Mouse (Mus musculus): Measurements from ENCODE around the gene Ddx24. TPM values are rescaled to one million over a fixed set of nuclear protein-coding genes. Genes with fewer than 3 reads are reported as not detected.
A peak's percentile ranks its signal among the peaks of the same experiment; 100 is the strongest.

Ddx24 gene
- total and polyA plus RNA-seq, 2 experiments = 19.0 to 22.8 TPM

DNA sequence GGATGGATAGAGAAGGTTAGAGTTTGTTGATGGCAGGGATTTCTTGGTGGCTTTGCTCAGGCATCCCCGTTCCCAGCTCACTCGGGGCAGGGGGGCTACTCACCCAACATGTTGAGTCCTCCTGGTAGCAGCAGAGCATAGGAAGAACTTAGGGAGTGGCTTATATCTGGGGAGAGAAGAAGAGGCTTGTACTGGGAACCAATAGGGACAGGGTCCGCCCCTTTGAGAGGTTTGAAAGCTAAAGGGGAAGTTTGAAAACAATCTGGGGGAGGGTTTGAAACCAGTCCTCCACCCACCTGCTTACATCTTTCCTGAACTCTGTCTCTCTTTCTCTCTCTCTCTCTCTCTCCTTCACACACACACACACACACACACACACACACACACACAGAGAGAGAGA lies 17.9 kb upstream of the Ddx24 start, which contains the start of gene Ifi27l2a:
TSS of gene Ifi27l2a (minus strand) at position 157 of the 400 bp plus-strand sequence.
- H3K27me3 ChIP-seq (ENCODE audit: control insufficient read depth, insufficient read depth, low read length) = no peaks in the 10 kb centered on the region
- peaks cover 5% of the 10 kb centered on the region; the same call in 1 of the 2 replicates for H3K36me3 ChIP-seq (ENCODE audit: control insufficient read depth, insufficient read depth, low read length)
- peak within 1 kb of the TSS; percentile 55 for H3K9ac ChIP-seq (ENCODE audit: low read depth, low read length)
- DNase-seq (ENCODE audit: extremely low read depth, low read depth, low spot score) = peak; percentile 17
- 53% methylated on average over 3 of the region's 3 CpGs for WGBS
- H3K27ac ChIP-seq (replicated peaks; ENCODE audit: insufficient read depth, low read depth, low read length) = no peak within 1 kb of the TSS
- H3K79me2 ChIP-seq (ENCODE audit: control insufficient read depth, insufficient read depth, low read length) = no peaks in the 10 kb centered on the region
- TF ChIP-seq CTCF (IDR thresholded peaks at IDR 0.05; ENCODE audit: low read depth, low read length) (no peak), POLR2A (IDR thresholded peaks at IDR 0.05; ENCODE audit: extremely low read depth, insufficient read depth, low read length) (no peak)
- peak within 1 kb of the TSS; percentile 42 for H3K4me3 ChIP-seq (ENCODE audit: insufficient read depth, low read depth, low read length)
- H3K4me1 ChIP-seq (ENCODE audit: control insufficient read depth, insufficient read depth, low read length) = peaks cover 2% of the 10 kb centered on the region; the same call in 1 of the 2 replicates

DNA sequence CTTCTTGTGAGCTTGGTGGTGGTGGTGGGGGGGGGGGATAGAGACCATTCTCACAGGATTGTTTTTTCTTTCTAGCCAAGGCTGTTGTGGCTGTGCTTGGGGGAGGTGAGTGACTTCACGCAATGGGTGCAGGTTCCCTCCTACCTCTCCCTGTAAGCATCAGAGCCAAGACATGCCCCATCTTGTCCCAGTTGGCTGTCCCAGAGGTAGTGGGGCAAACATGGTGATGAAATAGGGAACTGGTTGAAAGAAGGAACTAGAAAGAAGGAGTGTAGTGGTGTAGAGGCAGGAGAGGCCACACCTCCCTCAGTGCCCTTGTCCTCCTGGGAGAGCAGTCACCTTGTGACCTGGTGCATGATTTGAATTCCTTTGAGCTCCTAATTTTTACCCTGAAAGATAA lies 12.0 kb upstream of the Ddx24 start:
- TF ChIP-seq POLR2A (IDR thresholded peaks at IDR 0.05; ENCODE audit: extremely low read depth, insufficient read depth, low read length) (no peak), CTCF (IDR thresholded peaks at IDR 0.05; ENCODE audit: low read depth, low read length) (no peak)
- Histone ChIP-seq H3K27ac (replicated peaks; ENCODE audit: insufficient read depth, low read depth, low read length) (no peak overlapping the region), H3K27me3 (ENCODE audit: control insufficient read depth, insufficient read depth, low read length) (no peaks in the 10 kb centered on the region), H3K79me2 (ENCODE audit: control insufficient read depth, insufficient read depth, low read length) (no peaks in the 10 kb centered on the region), H3K4me1 (ENCODE audit: control insufficient read depth, insufficient read depth, low read length) (peaks cover 4% of the 10 kb centered on the region; the same call in 1 of the 2 replicates), H3K36me3 (ENCODE audit: control insufficient read depth, insufficient read depth, low read length) (peaks cover 8% of the 10 kb centered on the region; the same call in 1 of the 2 replicates), H3K4me3 (ENCODE audit: insufficient read depth, low read depth, low read length) (no peak overlapping the region), H3K9ac (ENCODE audit: low read depth, low read length) (no peak overlapping the region)
- peak; percentile 34 for DNase-seq (ENCODE audit: extremely low read depth, low read depth, low spot score)
- 85% methylated on average over 1 of the region's 1 CpGs for WGBS

- H3K9ac ChIP-seq (ENCODE audit: low read depth, low read length) = peak overlapping the region; percentile 78
- no peaks in the 10 kb centered on the region for H3K27me3 ChIP-seq (ENCODE audit: control insufficient read depth, insufficient read depth, low read length)
- H3K4me1 ChIP-seq (ENCODE audit: control insufficient read depth, insufficient read depth, low read length) = 0 out of 2 replicates have a peak, but pooled peaks cover 2% of the 10 kb centered on the region
- peak overlapping the region; percentile 44 for H3K4me3 ChIP-seq (ENCODE audit: insufficient read depth, low read depth, low read length)
- peaks cover 5% of the 10 kb centered on the region; the same call in 1 of the 2 replicates for H3K36me3 ChIP-seq (ENCODE audit: control insufficient read depth, insufficient read depth, low read length)
- peak overlapping the region; percentile 94 for H3K27ac ChIP-seq (replicated peaks; ENCODE audit: insufficient read depth, low read depth, low read length)
- TF ChIP-seq POLR2A (IDR thresholded peaks at IDR 0.05; ENCODE audit: extremely low read depth, insufficient read depth, low read length) = no peak
- no peak for TF ChIP-seq CTCF (IDR thresholded peaks at IDR 0.05; ENCODE audit: low read depth, low read length)
- DNase-seq (ENCODE audit: extremely low read depth, low read depth, low spot score) = no peak
- H3K79me2 ChIP-seq (ENCODE audit: control insufficient read depth, insufficient read depth, low read length) = no peaks in the 10 kb centered on the region
Observed at GRCm38 (mm10) chr12:103434861-103435260, 9.2 kb upstream of the Ddx24 start.

GRCm38 (mm10) chr12:103433986-103434731 lies 8.5 kb upstream of the Ddx24 start, which contains the start of gene Ifi27:
TSS of gene Ifi27 (plus strand) at chr12:103434211.
- Histone ChIP-seq H3K9ac (ENCODE audit: low read depth, low read length) (peak within 1 kb of the TSS; percentile 78), H3K36me3 (ENCODE audit: control insufficient read depth, insufficient read depth, low read length) (peaks cover 5% of the 10 kb centered on the region; the same call in 1 of the 2 replicates), H3K4me1 (ENCODE audit: control insufficient read depth, insufficient read depth, low read length) (0 out of 2 replicates have a peak, but pooled peaks cover 2% of the 10 kb centered on the region), H3K79me2 (ENCODE audit: control insufficient read depth, insufficient read depth, low read length) (no peaks in the 10 kb centered on the region), H3K27ac (replicated peaks; ENCODE audit: insufficient read depth, low read depth, low read length) (peak within 1 kb of the TSS; percentile 94), H3K4me3 (ENCODE audit: insufficient read depth, low read depth, low read length) (peak within 1 kb of the TSS; percentile 44), H3K27me3 (ENCODE audit: control insufficient read depth, insufficient read depth, low read length) (no peaks in the 10 kb centered on the region)
- WGBS = 53% methylated on average over 8 of the region's 8 CpGs
- TF ChIP-seq CTCF (IDR thresholded peaks at IDR 0.05; ENCODE audit: low read depth, low read length) = no peak
- no peak for TF ChIP-seq POLR2A (IDR thresholded peaks at IDR 0.05; ENCODE audit: extremely low read depth, insufficient read depth, low read length)
- DNase-seq (ENCODE audit: extremely low read depth, low read depth, low spot score) = peak; percentile 87

- TF ChIP-seq POLR2A (IDR thresholded peaks at IDR 0.05; ENCODE audit: extremely low read depth, insufficient read depth, low read length) (no peak), CTCF (IDR thresholded peaks at IDR 0.05; ENCODE audit: low read depth, low read length) (no peak)
- peak; percentile 83 for DNase-seq (ENCODE audit: extremely low read depth, low read depth, low spot score)
Observed at GRCm38 (mm10) chr12:103433430-103433829, 7.8 kb upstream of the Ddx24 start.

More at GRCm38 (mm10) chr12:103433430-103433829, 7.8 kb upstream of the Ddx24 start:
- Histone ChIP-seq H3K79me2 (ENCODE audit: control insufficient read depth, insufficient read depth, low read length) (no peaks in the 10 kb centered on the region), H3K4me1 (ENCODE audit: control insufficient read depth, insufficient read depth, low read length) (0 out of 2 replicates have a peak, but pooled peaks cover 2% of the 10 kb centered on the region), H3K27me3 (ENCODE audit: control insufficient read depth, insufficient read depth, low read length) (no peaks in the 10 kb centered on the region), H3K27ac (replicated peaks; ENCODE audit: insufficient read depth, low read depth, low read length) (peak overlapping the region; percentile 57), H3K9ac (ENCODE audit: low read depth, low read length) (no peak overlapping the region), H3K36me3 (ENCODE audit: control insufficient read depth, insufficient read depth, low read length) (peaks cover 3% of the 10 kb centered on the region; the same call in 1 of the 2 replicates), H3K4me3 (ENCODE audit: insufficient read depth, low read depth, low read length) (no peak overlapping the region)
- 26% methylated on average over 2 of the region's 2 CpGs for WGBS
